Mouse (Mus musculus) small intestine, adult 2 months (tissue): Measurements from ENCODE around the gene Barhl1. TPM values are rescaled to one million over a fixed set of nuclear protein-coding genes. Genes with fewer than 3 reads are reported as not detected.

ENCODE experiments used
- H3K27ac ChIP-seq: fragments of 200-500 bp; 2 replicates; pipeline ENCODE4 v1.5.1; 2012; ENCODE audit warnings: low read depth, low read length, control low read depth, inconsistent platforms; ENCODE audit not compliant: insufficient read depth
- H3K27me3 ChIP-seq: fragments of 200-500 bp; 2 replicates; pipeline ENCODE4 v1.6.1; 2012; ENCODE audit warnings: mild to moderate bottlenecking, moderate library complexity, low read length, inconsistent platforms; ENCODE audit not compliant: control insufficient read depth, insufficient read depth
- H3K36me3 ChIP-seq: fragments of 200-500 bp; 2 replicates; pipeline ENCODE4 v1.6.1; 2012; ENCODE audit warnings: mild to moderate bottlenecking, low read length, control low read depth, inconsistent platforms; ENCODE audit not compliant: control insufficient read depth, insufficient read depth
- H3K4me1 ChIP-seq: fragments of 200-500 bp; 2 replicates; pipeline ENCODE4 v1.6.1; 2012; ENCODE audit warnings: low read length, inconsistent platforms, mixed read lengths; ENCODE audit not compliant: control insufficient read depth, insufficient read depth, insufficient read length
- H3K4me3 ChIP-seq: fragments of 200-500 bp; 2 replicates; pipeline ENCODE4 v1.5.1; 2012; ENCODE audit warnings: low read depth, mild to moderate bottlenecking, control low read depth, inconsistent platforms, low read length, moderate library complexity
- CTCF ChIP-seq: fragments of 200-500 bp; IDR thresholded peaks from 2 replicates; pipeline ENCODE4 v1.5.1; 2012; ENCODE audit warnings: low read depth, mild to moderate bottlenecking, control low read depth, inconsistent platforms, low read length, moderate library complexity, mixed read lengths; ENCODE audit not compliant: insufficient replicate concordance, insufficient read length; ENCODE audit errors: extremely low read depth
- POLR2A ChIP-seq: fragments of 200-500 bp; IDR thresholded peaks from 2 replicates; pipeline ENCODE4 v1.6.1; 2012; ENCODE audit warnings: low read depth, mild to moderate bottlenecking, control low read depth, inconsistent platforms, low read length, moderate library complexity
- WGBS: fragments of 180-500 bp; shearing (Covaris S2); methylation state at CpG from one replicate; pipeline ENCODE4 v1.1.7; 2018; 5-methylcytosine and 5-hydroxymethylcytosine counted together
- polyA plus RNA-seq: library from polyadenylated mRNA; depleted of rRNA; stranded (reverse); fragments of >200 nt; gene quantifications from 2 replicates; pipeline ENCODE4 v1.2.3, GENCODE M21; 2012

Gene Barhl1
- polyA plus RNA-seq, 1 experiment, result not detected

GRCm38 (mm10) chr2:28917518-28918361, 1.3 kb upstream of the Barhl1 start:
- Histone ChIP-seq H3K4me3 (no peak overlapping the region), H3K36me3 (no peaks in the 10 kb centered on the region), H3K4me1 (no peaks in the 10 kb centered on the region), H3K27me3 (peaks cover 65% of the 10 kb centered on the region), H3K27ac (no peak overlapping the region)
- 2% methylated on average over 73 of the region's 73 CpGs for WGBS
- TF ChIP-seq POLR2A (no peak), CTCF (no peak)

GRCm38 (mm10) chr2:28917156-28917517, 669 bp upstream of the Barhl1 start:
- 9% methylated on average over 11 of the region's 11 CpGs for WGBS
- H3K27ac ChIP-seq, result no peak overlapping the region
- no peaks in the 10 kb centered on the region for H3K36me3 ChIP-seq
- H3K4me1 ChIP-seq, result no peaks in the 10 kb centered on the region
- peaks cover 70% of the 10 kb centered on the region for H3K27me3 ChIP-seq
- no peak overlapping the region for H3K4me3 ChIP-seq
- TF ChIP-seq POLR2A, result no peak
- no peak for TF ChIP-seq CTCF

- TF ChIP-seq CTCF, result no peak
- TF ChIP-seq POLR2A, result no peak
- H3K36me3 ChIP-seq, result no peaks in the 10 kb centered on the region
- no peak overlapping the region for H3K4me3 ChIP-seq
- WGBS, result 3% methylated on average over 50 of the region's 50 CpGs
- no peak overlapping the region for H3K27ac ChIP-seq
- no peaks in the 10 kb centered on the region for H3K4me1 ChIP-seq
- peaks cover 79% of the 10 kb centered on the region for H3K27me3 ChIP-seq
These were observed 528 bp downstream of the Barhl1 start for GRCm38 (mm10) chr2:28915768-28916512.

- 9% methylated on average over 22 of the region's 22 CpGs for WGBS
- Histone ChIP-seq H3K4me3 (no peak overlapping the region), H3K36me3 (no peaks in the 10 kb centered on the region), H3K27ac (no peak overlapping the region), H3K27me3 (peaks cover 86% of the 10 kb centered on the region), H3K4me1 (no peaks in the 10 kb centered on the region)
- no peak for TF ChIP-seq POLR2A
- no peak for TF ChIP-seq CTCF
These were observed 1.2 kb downstream of the Barhl1 start for GRCm38 (mm10) chr2:28915104-28915738.

GRCm38 (mm10) chr2:28914121-28914520, 2.3 kb downstream of the Barhl1 start:
- Histone ChIP-seq H3K4me1 (no peaks in the 10 kb centered on the region), H3K27ac (no peak overlapping the region), H3K27me3 (peaks cover 88% of the 10 kb centered on the region), H3K4me3 (no peak overlapping the region), H3K36me3 (no peaks in the 10 kb centered on the region)
- no peak for TF ChIP-seq CTCF
- TF ChIP-seq POLR2A, result no peak
- WGBS, result 15% methylated on average over 2 of the region's 2 CpGs

GRCm38 (mm10) chr2:28912961-28913360, 3.5 kb downstream of the Barhl1 start:
- TF ChIP-seq CTCF (no peak), POLR2A (no peak)
- Histone ChIP-seq H3K4me3 (no peak overlapping the region), H3K27ac (no peak overlapping the region), H3K4me1 (no peaks in the 10 kb centered on the region; the same call in 1 of the 2 replicates), H3K27me3 (peaks cover 88% of the 10 kb centered on the region), H3K36me3 (no peaks in the 10 kb centered on the region)
- WGBS, result 11% methylated on average over 4 of the region's 4 CpGs
